Mouse (Mus musculus) embryonic facial prominence, embryonic 12.5 days (tissue): ENCODE results near the gene Cplx2. TPM values are rescaled to one million over a fixed set of nuclear protein-coding genes. Genes with fewer than 3 reads are reported as not detected.

ENCODE experiments used
- ATAC-seq: fragments of 200-750 bp; cut with Nextera tagmentation; 2 replicates; pipeline ENCODE4 v1.8.0; 2017; ENCODE audit not compliant: insufficient number of reproducible peaks, insufficient read depth, low FRiP score, low TSS enrichment
- H3K27ac ChIP-seq: fragments of 300-500 bp; sonication (generic); 2 replicates; pipeline ENCODE4 v1.5.1; 2016; ENCODE audit warnings: mild to moderate bottlenecking
- H3K27me3 ChIP-seq: fragments of 300-500 bp; sonication (generic); 2 replicates; pipeline ENCODE4 v1.6.1; 2016; ENCODE audit warnings: mild to moderate bottlenecking, moderate library complexity
- H3K36me3 ChIP-seq: fragments of 300-500 bp; sonication (generic); 2 replicates; pipeline ENCODE4 v1.6.1; 2016; ENCODE audit warnings: mild to moderate bottlenecking
- H3K4me1 ChIP-seq: fragments of 300-500 bp; sonication (generic); 2 replicates; pipeline ENCODE4 v1.6.1; 2016
- H3K4me2 ChIP-seq: fragments of 300-500 bp; sonication (generic); replicated peaks from 2 replicates; pipeline ENCODE4 v1.6.1; 2016; ENCODE audit warnings: mild to moderate bottlenecking, moderate library complexity
- H3K4me3 ChIP-seq: fragments of 300-500 bp; sonication (generic); 2 replicates; pipeline ENCODE4 v1.5.1; 2016; ENCODE audit warnings: mild to moderate bottlenecking
- H3K9ac ChIP-seq: fragments of 300-500 bp; sonication (generic); 2 replicates; pipeline ENCODE4 v1.6.1; 2016; ENCODE audit warnings: mild to moderate bottlenecking, moderate library complexity
- H3K9me3 ChIP-seq: fragments of 300-500 bp; sonication (generic); 2 replicates; pipeline ENCODE4 v1.6.1; 2016; ENCODE audit warnings: mild to moderate bottlenecking, moderate library complexity
- WGBS: fragments of 180-500 bp; shearing (Covaris S2); methylation state at CpG from one replicate; pipeline ENCODE4 v1.1.7; 2016; 5-methylcytosine and 5-hydroxymethylcytosine counted together
- polyA plus RNA-seq: library from polyadenylated mRNA; unstranded; fragments of >200 nt; fragmentation: Nextera tagmentation; extraction: Ambion mirVana; gene quantifications from 2 replicates; pipeline ENCODE4 v1.2.1, GENCODE M21; 2016

The Cplx2 gene
- polyA plus RNA-seq, 1 experiment from 2014 or later = 8.3 TPM

DNA sequence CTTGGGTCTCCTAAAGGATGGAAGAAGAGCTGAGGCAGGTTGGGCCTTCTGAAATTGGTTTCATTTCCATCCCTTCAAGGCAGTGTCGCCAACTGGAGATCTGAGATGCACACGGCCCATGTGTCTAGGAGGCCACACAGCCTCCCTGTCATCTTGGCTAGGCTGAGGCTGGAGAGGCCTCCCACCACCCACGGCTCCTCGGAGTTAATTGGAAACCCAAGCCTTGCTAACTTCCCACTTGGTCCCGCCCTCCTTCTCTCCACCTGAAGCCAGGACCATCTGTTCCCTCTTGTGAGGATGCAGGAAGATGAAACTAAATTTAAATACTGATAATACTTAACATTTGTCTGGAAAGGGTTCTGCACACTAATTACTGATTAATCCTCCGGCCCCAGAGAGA, 34.1 kb upstream of the Cplx2 start:
- WGBS = 72% methylated on average over 6 of the region's 6 CpGs
- H3K9me3 ChIP-seq = no peaks in the 10 kb centered on the region
- no peaks in the 10 kb centered on the region for H3K36me3 ChIP-seq
- no peak overlapping the region for H3K4me2 ChIP-seq
- no peak for ATAC-seq
- peaks cover 12% of the 10 kb centered on the region for H3K4me1 ChIP-seq
- no peak overlapping the region for H3K9ac ChIP-seq
- H3K4me3 ChIP-seq = no peak overlapping the region
- no peak overlapping the region for H3K27ac ChIP-seq
- H3K27me3 ChIP-seq = no peaks in the 10 kb centered on the region

DNA sequence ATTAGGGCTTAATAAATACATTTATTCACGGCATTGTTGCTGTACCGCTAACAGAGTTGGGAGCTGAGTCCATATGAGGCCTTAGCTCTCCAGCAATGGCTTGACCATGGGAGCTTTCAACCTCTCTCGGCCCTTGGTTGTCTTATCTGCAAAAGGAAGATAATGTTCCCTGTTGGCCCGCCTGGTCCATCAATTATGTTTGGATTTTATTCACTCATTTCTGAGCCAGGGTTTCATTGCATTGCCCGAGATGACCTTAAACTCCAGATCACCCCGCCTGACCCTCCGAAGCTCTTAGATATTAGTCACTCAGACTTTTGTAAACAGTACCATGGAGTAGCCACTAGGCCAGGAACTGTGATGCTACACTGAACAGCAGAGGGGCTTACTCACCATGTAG, 33.6 kb upstream of the Cplx2 start:
- no peaks in the 10 kb centered on the region for H3K36me3 ChIP-seq
- H3K27me3 ChIP-seq = no peaks in the 10 kb centered on the region
- peaks cover 9% of the 10 kb centered on the region for H3K4me1 ChIP-seq
- H3K4me2 ChIP-seq = no peak overlapping the region
- 83% methylated on average over 7 of the region's 7 CpGs for WGBS
- no peak overlapping the region for H3K4me3 ChIP-seq
- H3K9ac ChIP-seq = no peak overlapping the region
- H3K27ac ChIP-seq = no peak overlapping the region
- ATAC-seq = no peak
- no peaks in the 10 kb centered on the region for H3K9me3 ChIP-seq

GRCm38 (mm10) chr13:54338815-54339214, 32.3 kb upstream of the Cplx2 start:
- 86% methylated on average over 5 of the region's 5 CpGs for WGBS
- Histone ChIP-seq H3K9ac (no peak overlapping the region), H3K4me3 (no peak overlapping the region), H3K27ac (no peak overlapping the region), H3K9me3 (no peaks in the 10 kb centered on the region), H3K4me1 (peaks cover 6% of the 10 kb centered on the region; the same call in 1 of the 2 replicates), H3K36me3 (no peaks in the 10 kb centered on the region), H3K4me2 (no peak overlapping the region), H3K27me3 (no peaks in the 10 kb centered on the region)
- ATAC-seq = no peak

DNA sequence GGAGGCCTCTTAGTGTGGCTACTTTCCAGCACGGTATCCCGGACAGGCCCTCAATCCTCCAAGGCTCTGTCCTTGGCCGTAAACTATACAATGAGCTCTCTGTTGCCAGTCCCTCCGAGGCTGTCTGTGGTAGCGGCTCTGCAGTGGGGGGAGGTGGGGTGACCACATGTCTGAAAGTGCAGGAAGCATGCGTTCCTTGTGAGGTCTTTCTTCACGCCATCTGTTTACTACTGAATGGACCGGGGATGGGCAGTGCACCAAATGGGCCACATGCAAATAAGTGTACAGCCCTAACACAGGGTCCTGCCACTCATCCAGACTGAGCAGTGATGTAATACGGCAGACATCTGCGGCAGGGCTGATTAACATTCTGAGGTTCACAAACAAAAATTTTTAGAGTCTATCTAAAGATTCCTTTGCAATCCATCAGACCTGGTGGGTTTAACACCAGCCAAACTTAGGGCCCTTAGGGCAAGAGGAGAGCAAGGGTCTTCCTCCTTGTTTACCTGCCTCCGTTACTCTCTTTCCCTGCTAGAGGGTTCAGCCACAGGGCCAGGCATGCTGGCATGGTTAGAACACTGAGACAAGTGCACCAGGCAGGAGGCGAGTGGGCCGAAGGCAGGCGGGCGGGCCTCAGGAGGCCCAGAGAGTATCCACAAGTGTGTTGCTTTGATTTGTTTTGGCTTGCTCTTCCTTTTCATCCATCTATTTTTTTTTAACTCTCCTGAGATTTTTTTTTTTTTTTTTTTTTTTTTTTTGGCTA, 25.1 kb upstream of the Cplx2 start:
- no peak for ATAC-seq
- peaks cover 6% of the 10 kb centered on the region; the same call in 1 of the 2 replicates for H3K4me1 ChIP-seq
- no peak overlapping the region for H3K9ac ChIP-seq
- H3K9me3 ChIP-seq = no peaks in the 10 kb centered on the region
- H3K27me3 ChIP-seq = no peaks in the 10 kb centered on the region
- no peak overlapping the region for H3K27ac ChIP-seq
- no peak overlapping the region for H3K4me3 ChIP-seq
- WGBS = 61% methylated on average over 15 of the region's 15 CpGs
- no peaks in the 10 kb centered on the region for H3K36me3 ChIP-seq
- H3K4me2 ChIP-seq = no peak overlapping the region

DNA sequence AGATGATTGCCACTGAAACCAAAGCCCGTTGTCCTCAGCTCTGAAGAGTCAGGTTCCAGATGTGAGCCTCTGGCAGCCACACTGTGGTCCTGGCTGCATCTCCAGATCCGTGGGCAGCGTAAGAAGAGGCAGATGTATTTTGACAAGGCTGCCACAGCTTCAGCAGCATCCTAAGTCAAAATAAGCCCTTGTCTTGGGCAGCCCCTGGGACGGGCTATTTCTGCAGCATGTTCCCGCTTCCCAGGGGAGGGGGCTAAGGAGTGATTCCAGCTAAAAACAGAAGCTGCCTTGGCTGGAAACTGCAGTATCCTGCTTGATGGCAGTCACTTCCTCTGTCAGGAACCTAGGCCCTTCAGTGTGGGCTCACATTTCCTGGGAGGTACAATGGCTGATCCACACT, 23.1 kb upstream of the Cplx2 start:
- WGBS = 66% methylated on average over 5 of the region's 5 CpGs
- Histone ChIP-seq H3K4me1 (peaks cover 6% of the 10 kb centered on the region; the same call in 1 of the 2 replicates), H3K27ac (no peak overlapping the region), H3K9me3 (no peaks in the 10 kb centered on the region), H3K4me3 (no peak overlapping the region), H3K9ac (no peak overlapping the region), H3K4me2 (no peak overlapping the region), H3K27me3 (no peaks in the 10 kb centered on the region), H3K36me3 (no peaks in the 10 kb centered on the region)
- no peak for ATAC-seq

- Histone ChIP-seq H3K36me3 (no peaks in the 10 kb centered on the region), H3K27me3 (no peaks in the 10 kb centered on the region), H3K9me3 (no peaks in the 10 kb centered on the region), H3K27ac (no peak overlapping the region), H3K4me1 (no peaks in the 10 kb centered on the region), H3K4me2 (no peak overlapping the region), H3K9ac (no peak overlapping the region), H3K4me3 (no peak overlapping the region)
- 89% methylated on average over 10 of the region's 10 CpGs for WGBS
- ATAC-seq = no peak
These were observed 21.9 kb upstream of the Cplx2 start for GRCm38 (mm10) chr13:54349126-54349759.

GRCm38 (mm10) chr13:54357420-54357819, 13.7 kb upstream of the Cplx2 start:
- no peaks in the 10 kb centered on the region for H3K36me3 ChIP-seq
- H3K27ac ChIP-seq = no peak overlapping the region
- no peaks in the 10 kb centered on the region for H3K9me3 ChIP-seq
- H3K4me2 ChIP-seq = no peak overlapping the region
- no peak overlapping the region for H3K9ac ChIP-seq
- 77% methylated on average over 4 of the region's 4 CpGs for WGBS
- no peak for ATAC-seq
- no peaks in the 10 kb centered on the region for H3K27me3 ChIP-seq
- H3K4me1 ChIP-seq = no peaks in the 10 kb centered on the region
- H3K4me3 ChIP-seq = no peak overlapping the region

DNA sequence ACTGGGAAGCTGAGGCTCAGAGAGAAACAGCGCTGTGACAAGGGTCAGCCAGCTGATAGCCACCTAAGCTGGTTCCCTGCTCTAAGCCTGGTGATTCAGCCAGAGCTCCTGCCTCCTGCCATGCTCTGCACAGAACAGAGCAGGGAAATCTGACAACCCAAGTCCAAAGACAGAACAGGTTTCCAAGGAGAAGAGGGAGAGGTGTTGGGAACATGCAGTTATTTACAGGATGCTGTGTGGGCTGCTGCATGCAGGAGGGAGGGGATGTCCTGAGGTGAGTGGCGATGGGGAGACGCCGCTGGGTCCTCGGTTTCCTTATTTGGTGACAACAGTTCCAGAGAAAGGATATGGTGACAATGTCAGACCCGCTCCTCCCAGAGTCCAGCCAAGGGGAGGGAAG, 12.0 kb upstream of the Cplx2 start:
- 86% methylated on average over 6 of the region's 6 CpGs for WGBS
- ATAC-seq = no peak
- Histone ChIP-seq H3K27me3 (no peaks in the 10 kb centered on the region), H3K9me3 (no peaks in the 10 kb centered on the region), H3K9ac (no peak overlapping the region), H3K4me1 (no peaks in the 10 kb centered on the region), H3K4me3 (no peak overlapping the region), H3K27ac (no peak overlapping the region), H3K36me3 (no peaks in the 10 kb centered on the region), H3K4me2 (no peak overlapping the region)

GRCm38 (mm10) chr13:54364686-54365085, 6.5 kb upstream of the Cplx2 start:
- WGBS = 80% methylated on average over 7 of the region's 7 CpGs
- Histone ChIP-seq H3K4me1 (no peaks in the 10 kb centered on the region), H3K27me3 (peaks cover 4% of the 10 kb centered on the region; the same call in 1 of the 2 replicates), H3K4me3 (no peak overlapping the region), H3K36me3 (no peaks in the 10 kb centered on the region), H3K27ac (no peak overlapping the region), H3K9me3 (no peaks in the 10 kb centered on the region), H3K4me2 (no peak overlapping the region), H3K9ac (no peak overlapping the region)
- no peak for ATAC-seq

DNA sequence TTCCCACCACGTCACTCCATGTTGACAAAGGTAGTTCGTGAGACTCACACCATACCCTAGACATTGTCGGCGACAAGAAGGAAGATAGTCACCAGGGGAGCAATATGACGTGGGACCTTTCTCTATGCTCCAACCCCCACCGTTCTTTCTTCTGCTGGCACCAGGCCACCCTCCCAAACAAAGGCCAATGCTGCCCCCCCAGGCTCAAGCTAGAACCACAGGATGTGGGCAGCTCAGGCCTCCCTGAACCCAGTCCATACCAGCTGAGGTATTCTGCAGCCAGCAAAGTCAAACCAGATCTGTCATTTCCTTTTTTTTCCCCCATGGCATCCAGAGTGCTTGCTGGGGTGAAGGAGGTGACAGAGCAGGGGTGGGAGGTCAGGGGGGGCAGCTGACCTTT, 3.4 kb upstream of the Cplx2 start:
- Histone ChIP-seq H3K4me3 (no peak overlapping the region), H3K9me3 (no peaks in the 10 kb centered on the region), H3K4me2 (no peak overlapping the region), H3K36me3 (no peaks in the 10 kb centered on the region), H3K4me1 (peaks cover 22% of the 10 kb centered on the region), H3K27ac (no peak overlapping the region), H3K27me3 (peaks cover 15% of the 10 kb centered on the region), H3K9ac (no peak overlapping the region)
- no peak for ATAC-seq
- 77% methylated on average over 6 of the region's 6 CpGs for WGBS

GRCm38 (mm10) chr13:54368181-54368580, 3.0 kb upstream of the Cplx2 start:
- Histone ChIP-seq H3K9me3 (no peaks in the 10 kb centered on the region), H3K27me3 (peaks cover 16% of the 10 kb centered on the region)
- WGBS = 65% methylated on average over 9 of the region's 9 CpGs

More at GRCm38 (mm10) chr13:54368181-54368580, 3.0 kb upstream of the Cplx2 start:
- Histone ChIP-seq H3K36me3 (no peaks in the 10 kb centered on the region), H3K9ac (no peak overlapping the region), H3K4me2 (no peak overlapping the region), H3K4me1 (peaks cover 26% of the 10 kb centered on the region), H3K4me3 (no peak overlapping the region), H3K27ac (no peak overlapping the region)
- ATAC-seq = no peak
